10 mouse cellular contexts compared by ENCODE assay signal in genomic region chr8:117322715-117323310, GRCm38 (mm10).
DNase-seq lines count a peak whose midpoint lies in the region; ATAC-seq and TF ChIP-seq lines count a peak whose summit lies in the region.
"Had no signal": no experiment of that assay in that cellular context is flagged by ENCODE, and none has a peak within 500 bp of the region (broad histone marks: within the 10 kb centered on the region; RNA-seq: fewer than 3 reads in every experiment).

No protein-coding gene starts in this region.

- no peaks in the 10 kb centered on the region for H3K36me3 ChIP-seq in lung, postnatal 0 days (ENCODE audit: insufficient read depth, low read length)
- H3K36me3 ChIP-seq in hindbrain, embryonic 12.5 days, result no peaks in the 10 kb centered on the region
- H3K36me3 ChIP-seq in liver, postnatal 0 days (replicated peaks; ENCODE audit: insufficient read depth, low read length), result peaks cover 14% of the 10 kb centered on the region
- H3K36me3 ChIP-seq in stomach, embryonic 15.5 days, result no peaks in the 10 kb centered on the region

- no peaks in the 10 kb centered on the region for H3K27me3 ChIP-seq in lung, postnatal 0 days (replicated peaks; ENCODE audit: insufficient read depth, low read length)
- no peaks in the 10 kb centered on the region for H3K27me3 ChIP-seq in hindbrain, embryonic 12.5 days
- no peaks in the 10 kb centered on the region for H3K27me3 ChIP-seq in liver, postnatal 0 days (ENCODE audit: insufficient read depth, low read length)
- H3K27me3 ChIP-seq in stomach, embryonic 15.5 days (replicated peaks), result no peaks in the 10 kb centered on the region
- H3K27me3 ChIP-seq: megakaryocyte, embryonic 14.5 days had no signal

- no peak overlapping the region for H3K9ac ChIP-seq in lung, postnatal 0 days (replicated peaks; ENCODE audit: low read depth)
- no peak overlapping the region for H3K9ac ChIP-seq in hindbrain, embryonic 12.5 days
- H3K9ac ChIP-seq in liver, postnatal 0 days (replicated peaks), result no peak overlapping the region; the same call in 1 of the 2 replicates
- H3K9ac ChIP-seq in stomach, embryonic 15.5 days, result no peak overlapping the region

- no peak for TF ChIP-seq EP300 in lung, postnatal 0 days (IDR thresholded peaks at IDR 0.05)
- 0 out of 2 replicates have a peak, but pooled peaks have one; percentile 29 for TF ChIP-seq EP300 in liver, postnatal 0 days (IDR thresholded peaks at IDR 0.05; ENCODE audit: low read depth)

- ATAC-seq in lung, postnatal 0 days, result peak; percentile 80
- ATAC-seq in hindbrain, embryonic 12.5 days (ENCODE audit: low FRiP score), result peak; percentile 36
- peak; percentile 65 for ATAC-seq in liver, postnatal 0 days
- no peak for ATAC-seq in stomach, embryonic 15.5 days (ENCODE audit: insufficient read depth, low FRiP score, low read depth)

- H3K4me2 ChIP-seq in lung, postnatal 0 days (replicated peaks; ENCODE audit: low read depth, low read length), result no peak overlapping the region
- peak overlapping the region; percentile 43 for H3K4me2 ChIP-seq in hindbrain, embryonic 12.5 days (replicated peaks)
- no peak overlapping the region for H3K4me2 ChIP-seq in liver, postnatal 0 days (ENCODE audit: low read depth, low read length)
- H3K4me2 ChIP-seq in stomach, embryonic 15.5 days, result no peak overlapping the region

- H3K4me3 ChIP-seq in lung, postnatal 0 days (ENCODE audit: low read depth, low read length), result no peak overlapping the region
- H3K4me3 ChIP-seq in hindbrain, embryonic 12.5 days, result no peak overlapping the region
- H3K4me3 ChIP-seq in liver, postnatal 0 days (ENCODE audit: low read depth, low read length), result no peak overlapping the region
- H3K4me3 ChIP-seq in stomach, embryonic 15.5 days (replicated peaks), result no peak overlapping the region
- H3K4me3 ChIP-seq: megakaryocyte, embryonic 14.5 days had no signal

- WGBS in lung, postnatal 0 days, result 23% methylated on average over 8 of the region's 8 CpGs
- WGBS in hindbrain, embryonic 12.5 days, result 43% methylated on average over 8 of the region's 8 CpGs
- WGBS in liver, postnatal 0 days (ENCODE audit: insufficient replicate concordance), result 42% methylated on average over 8 of the region's 8 CpGs
- 46% methylated on average over 8 of the region's 8 CpGs for WGBS in stomach, embryonic 15.5 days

- H3K4me1 ChIP-seq in lung, postnatal 0 days (ENCODE audit: insufficient read depth, low read depth, low read length), result peaks cover 8% of the 10 kb centered on the region; the same call in 1 of the 2 replicates
- peaks cover 58% of the 10 kb centered on the region for H3K4me1 ChIP-seq in hindbrain, embryonic 12.5 days
- peaks cover 59% of the 10 kb centered on the region for H3K4me1 ChIP-seq in liver, postnatal 0 days (ENCODE audit: insufficient read depth)
- H3K4me1 ChIP-seq in stomach, embryonic 15.5 days, result peaks cover 29% of the 10 kb centered on the region

- no peaks in the 10 kb centered on the region for H3K9me3 ChIP-seq in lung, postnatal 0 days (ENCODE audit: low read length)
- H3K9me3 ChIP-seq in hindbrain, embryonic 12.5 days (replicated peaks), result no peaks in the 10 kb centered on the region
- no peaks in the 10 kb centered on the region for H3K9me3 ChIP-seq in liver, postnatal 0 days (ENCODE audit: low read length)
- no peaks in the 10 kb centered on the region for H3K9me3 ChIP-seq in stomach, embryonic 15.5 days
- H3K9me3 ChIP-seq: megakaryocyte, embryonic 14.5 days had no signal

- no peak overlapping the region for H3K27ac ChIP-seq in lung, postnatal 0 days (ENCODE audit: low read length)
- peak overlapping the region; percentile 86 for H3K27ac ChIP-seq in hindbrain, embryonic 12.5 days
- no peak overlapping the region for H3K27ac ChIP-seq in liver, postnatal 0 days (ENCODE audit: low read depth)
- peak overlapping the region; percentile 31; the same call in 1 of the 2 replicates for H3K27ac ChIP-seq in stomach, embryonic 15.5 days

- peak; percentile 73 for DNase-seq in lung, postnatal 0 days (ENCODE audit: low spot score)
- no peak for DNase-seq in lung, postnatal 25 days (ENCODE audit: low spot score)
- DNase-seq in liver, postnatal 0 days, result no peak
- DNase-seq in ovary, postnatal 36 days (ENCODE audit: low spot score), result no peak
- no peak for DNase-seq in kidney, adult 9 months
- DNase-seq: adrenal gland, adult 8-10 months; cerebellum, postnatal 36 days had no signal

- TF ChIP-seq CTCF in lung, postnatal 0 days (IDR thresholded peaks at IDR 0.05), result no peak
- TF ChIP-seq CTCF in liver, postnatal 0 days (IDR thresholded peaks at IDR 0.05; ENCODE audit: low read depth), result no peak

Comparison
In these comparisons a context has a peak if more than half of its experiments do, and no peak if none do; other contexts are left out.
1. H3K27ac ChIP-seq: peak in hindbrain, embryonic 12.5 days (single experiment) and stomach, embryonic 15.5 days (single experiment); none in lung, postnatal 0 days (single experiment) and liver, postnatal 0 days (single experiment).